Mouse (Mus musculus) midbrain, embryonic 10.5 days (tissue): ENCODE data around the gene Znhit2. TPM values are rescaled to one million over a fixed set of nuclear protein-coding genes. Genes with fewer than 3 reads are reported as not detected.

Source experiments
- DNase-seq: peaks from one replicate; pipeline ENCODE4 v3.0.0-alpha.2; 2017; ENCODE audit warnings: low spot score
- H3K27ac ChIP-seq: fragments of 300-500 bp; sonication (generic); replicated peaks from 2 replicates; pipeline ENCODE4 v1.5.1; 2016; ENCODE audit warnings: mild to moderate bottlenecking
- H3K27me3 ChIP-seq: fragments of 300-500 bp; sonication (generic); 2 replicates; pipeline ENCODE4 v1.6.1; 2016; ENCODE audit warnings: low read depth, mild to moderate bottlenecking; ENCODE audit not compliant: poor library complexity, severe bottlenecking
- H3K36me3 ChIP-seq: fragments of 300-500 bp; sonication (generic); 2 replicates; pipeline ENCODE4 v1.6.1; 2016; ENCODE audit warnings: mild to moderate bottlenecking, moderate library complexity
- H3K4me1 ChIP-seq: fragments of 300-500 bp; sonication (generic); 2 replicates; pipeline ENCODE4 v1.6.1; 2016
- H3K4me3 ChIP-seq: fragments of 300-500 bp; sonication (generic); 2 replicates; pipeline ENCODE4 v1.5.1; 2016; ENCODE audit warnings: mild to moderate bottlenecking, moderate library complexity
- H3K9me3 ChIP-seq: fragments of 300-500 bp; sonication (generic); replicated peaks from 2 replicates; pipeline ENCODE4 v1.6.1; 2016; ENCODE audit warnings: mild to moderate bottlenecking
- WGBS: fragments of 180-500 bp; shearing (Covaris S2); methylation state at CpG from one replicate; pipeline ENCODE4 v1.1.7; 2016; 5-methylcytosine and 5-hydroxymethylcytosine counted together
- microRNA-seq: library from miRNA; unstranded; fragments of <30 nt; microRNA quantifications from one replicate; pipeline ENCODE4, GENCODE M21; 2017
- polyA plus RNA-seq: library from polyadenylated mRNA; unstranded; fragments of >200 nt; fragmentation: Nextera tagmentation; extraction: Ambion mirVana; gene quantifications from 2 replicates; pipeline ENCODE4 v1.2.1, GENCODE M21; 2016

The Znhit2 gene
- polyA plus RNA-seq, 1 experiment from 2014 or later = 36.6 TPM

- Histone ChIP-seq H3K9me3 (no peaks in the 10 kb centered on the region), H3K27ac (no peak overlapping the region), H3K4me3 (no peak overlapping the region), H3K36me3 (peaks cover 78% of the 10 kb centered on the region), H3K27me3 (no peaks in the 10 kb centered on the region), H3K4me1 (peaks cover 16% of the 10 kb centered on the region)
- DNase-seq = no peak
- 95% methylated on average over 13 of the region's 13 CpGs for WGBS
These were observed 27.8 kb downstream of the Znhit2 start for GRCm38 (mm10) chr19:6088841-6089240.

- WGBS = 94% methylated on average over 7 of the region's 7 CpGs
- Histone ChIP-seq H3K4me1 (no peaks in the 10 kb centered on the region), H3K27me3 (no peaks in the 10 kb centered on the region), H3K9me3 (no peaks in the 10 kb centered on the region), H3K36me3 (peaks cover 92% of the 10 kb centered on the region), H3K27ac (no peak within 1 kb of the TSS), H3K4me3 (no peak within 1 kb of the TSS)
- no peak for DNase-seq
These were observed 33.1 kb downstream of the Znhit2 start, which contains the start of gene AC131692.1 for GRCm38 (mm10) chr19:6094119-6094518. Gene AC131692.1, plus strand, starts transcription at chr19:6094419.

DNA sequence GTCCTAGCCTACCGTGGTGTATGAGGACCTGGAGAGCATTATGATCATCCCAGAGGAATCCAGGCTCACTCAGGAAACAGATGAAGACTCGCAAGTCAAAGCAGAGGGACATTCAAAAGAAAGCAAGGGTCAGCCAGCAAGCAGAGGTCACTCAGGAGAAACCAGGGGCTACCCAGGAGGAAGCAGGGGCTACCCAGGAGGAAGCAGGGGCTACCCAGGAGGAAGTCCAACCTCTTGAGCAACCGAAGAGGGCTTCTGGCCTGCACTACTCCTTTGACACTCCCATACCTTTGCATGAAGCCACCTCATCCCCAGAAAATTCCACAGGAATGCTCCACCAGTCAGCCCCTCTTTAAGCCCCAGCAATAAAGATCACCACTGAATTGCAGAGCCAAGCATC is 36.9 kb downstream of the Znhit2 start:
- Histone ChIP-seq H3K4me1 (no peaks in the 10 kb centered on the region), H3K36me3 (peaks cover 68% of the 10 kb centered on the region), H3K9me3 (no peaks in the 10 kb centered on the region), H3K4me3 (no peak overlapping the region), H3K27me3 (no peaks in the 10 kb centered on the region), H3K27ac (no peak overlapping the region)
- DNase-seq = no peak
- WGBS = 91% methylated on average over 3 of the region's 3 CpGs

GRCm38 (mm10) chr19:6101186-6101585 is 40.2 kb downstream of the Znhit2 start:
- no peak overlapping the region for H3K4me3 ChIP-seq
- no peaks in the 10 kb centered on the region for H3K27me3 ChIP-seq
- H3K4me1 ChIP-seq = no peaks in the 10 kb centered on the region
- H3K9me3 ChIP-seq = no peaks in the 10 kb centered on the region
- WGBS = 76% methylated on average over 6 of the region's 6 CpGs
- H3K36me3 ChIP-seq = peaks cover 34% of the 10 kb centered on the region
- no peak for DNase-seq
- H3K27ac ChIP-seq = no peak overlapping the region

DNA sequence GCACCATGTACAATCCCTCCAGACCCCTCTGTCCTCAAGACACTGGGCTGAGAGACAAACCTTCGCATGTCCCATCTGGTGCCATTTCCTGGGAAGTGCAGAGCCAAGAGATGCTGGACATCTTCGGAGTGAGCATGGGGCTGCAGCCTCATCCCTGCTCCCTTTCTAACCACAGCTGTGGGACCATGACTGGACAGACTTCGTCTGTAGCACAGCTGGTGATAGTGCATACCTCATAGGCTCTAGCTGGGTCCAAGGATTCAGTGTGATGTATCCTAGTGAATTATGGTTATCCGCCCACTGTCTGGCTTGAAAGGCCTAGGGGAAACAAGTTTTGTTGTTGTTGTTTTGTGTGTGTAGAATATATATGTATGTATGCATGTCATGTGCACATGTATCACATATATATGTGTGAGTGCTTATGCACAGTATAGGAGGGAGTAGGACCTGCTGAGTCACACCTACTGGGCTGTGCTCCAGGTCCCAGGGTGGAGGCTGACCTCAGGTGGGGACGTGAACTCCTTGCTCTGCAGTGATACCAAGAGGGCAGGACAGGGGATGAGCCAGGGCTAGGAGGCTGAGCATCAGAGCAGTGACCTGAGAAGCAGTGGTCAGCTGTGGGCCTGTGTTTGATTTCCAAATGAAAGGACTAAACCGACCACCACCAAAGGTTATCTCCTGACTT is 41.3 kb downstream of the Znhit2 start:
- no peak for DNase-seq
- 83% methylated on average over 6 of the region's 6 CpGs for WGBS

DNA sequence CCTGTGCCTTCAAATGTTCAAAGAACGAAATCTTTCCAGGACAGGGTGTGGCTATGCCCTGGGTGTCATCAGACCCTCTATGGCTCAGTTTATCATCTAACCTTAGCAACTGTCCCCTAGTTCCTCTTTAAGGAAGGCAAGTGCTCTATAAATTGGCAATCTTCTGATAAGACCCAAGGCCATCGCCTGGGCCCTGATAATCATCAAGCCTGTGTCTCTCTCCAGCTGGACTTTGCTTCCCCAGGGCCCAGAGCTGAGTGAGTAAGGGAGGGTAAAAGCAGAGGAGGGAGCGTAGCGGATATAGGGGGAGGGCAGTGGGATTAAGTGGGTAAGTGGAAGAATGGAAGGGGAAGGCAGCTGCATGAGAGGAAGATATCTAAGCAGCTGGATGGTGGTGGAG is 43.5 kb downstream of the Znhit2 start:
- Histone ChIP-seq H3K4me3 (no peak overlapping the region), H3K36me3 (peaks cover 18% of the 10 kb centered on the region), H3K4me1 (no peaks in the 10 kb centered on the region), H3K27ac (no peak overlapping the region), H3K9me3 (no peaks in the 10 kb centered on the region), H3K27me3 (no peaks in the 10 kb centered on the region)
- DNase-seq = no peak
- 82% methylated on average over 4 of the region's 4 CpGs for WGBS

More for the DNA sequence above, 41.3 kb downstream of the Znhit2 start:
- H3K4me3 ChIP-seq = no peak overlapping the region
- no peaks in the 10 kb centered on the region for H3K4me1 ChIP-seq
- H3K9me3 ChIP-seq = no peaks in the 10 kb centered on the region
- H3K27me3 ChIP-seq = no peaks in the 10 kb centered on the region
- no peak overlapping the region for H3K27ac ChIP-seq
- peaks cover 28% of the 10 kb centered on the region for H3K36me3 ChIP-seq

GRCm38 (mm10) chr19:6105586-6105985 is 44.6 kb downstream of the Znhit2 start, which contains the start of gene Naaladl1:
Gene Naaladl1, plus strand, starts transcription at chr19:6105782.
- H3K4me1 ChIP-seq = no peaks in the 10 kb centered on the region
- H3K4me3 ChIP-seq = no peak within 1 kb of the TSS
- WGBS = 86% methylated on average over 7 of the region's 7 CpGs
- DNase-seq = no peak
- H3K36me3 ChIP-seq = 0 out of 2 replicates have a peak, but pooled peaks cover 8% of the 10 kb centered on the region
- no peak within 1 kb of the TSS for H3K27ac ChIP-seq
- H3K27me3 ChIP-seq = no peaks in the 10 kb centered on the region
- no peaks in the 10 kb centered on the region for H3K9me3 ChIP-seq

Small RNAs within 50 kb of the gene (microRNA-seq; reads per million reads assigned to microRNA genes)
- 4.2 reads per million, percentile 9 among the genes with 10 or more reads in this experiment for gene Mir6988

Other genes with a start within 250 kb of the Znhit2 start
- gene Frmd8, start 185.9 kb upstream of the Znhit2 start, polyA plus RNA-seq = 33.8 and 34.9 TPM in 2 replicates
- gene Slc25a45, start 183.4 kb upstream of the Znhit2 start, polyA plus RNA-seq = 2.3 and 2.6 TPM in 2 replicates
- gene Tigd3, start 167.0 kb upstream of the Znhit2 start, polyA plus RNA-seq = 9.5 and 10.8 TPM in 2 replicates
- gene Dpf2, start 148.2 kb upstream of the Znhit2 start, polyA plus RNA-seq = 242 and 245 TPM in 2 replicates
- gene Cdc42ep2, start 136.4 kb upstream of the Znhit2 start, polyA plus RNA-seq = 1.8 and 2.2 TPM in 2 replicates
- 97.3 and 110 TPM in 2 replicates for gene Pola2, start 97.0 kb upstream of the Znhit2 start, polyA plus RNA-seq
- not detected in 2 replicates for gene Slc22a20, start 75.0 kb upstream of the Znhit2 start, polyA plus RNA-seq
- 4.1 and 4.3 TPM in 2 replicates for gene Capn1, start 45.3 kb upstream of the Znhit2 start, polyA plus RNA-seq
- gene Syvn1, start 14.6 kb upstream of the Znhit2 start, polyA plus RNA-seq = 35.0 and 35.8 TPM in 2 replicates
- gene Mrpl49, start 3.4 kb upstream of the Znhit2 start, polyA plus RNA-seq = 85.3 and 88.4 TPM in 2 replicates
- 711 and 835 TPM in 2 replicates for gene Fau, start 3.3 kb upstream of the Znhit2 start, polyA plus RNA-seq
- 37.3 and 41.9 TPM in 2 replicates for gene Tm7sf2, start 7.2 kb downstream of the Znhit2 start, polyA plus RNA-seq
- gene Vps51, start 16.0 kb downstream of the Znhit2 start, polyA plus RNA-seq = 68.0 and 77.3 TPM in 2 replicates
- gene Tmem262, start 18.8 kb downstream of the Znhit2 start, polyA plus RNA-seq = not detected in 2 replicates
- gene Gm28374, start 21.1 kb downstream of the Znhit2 start, polyA plus RNA-seq = 2.4 and 3.1 TPM in 2 replicates
- gene Zfpl1, start 23.8 kb downstream of the Znhit2 start, polyA plus RNA-seq = 76.1 and 85.2 TPM in 2 replicates
- gene Cdca5, start 23.8 kb downstream of the Znhit2 start, polyA plus RNA-seq = 70.2 and 75.4 TPM in 2 replicates
- gene AC131692.1, start 33.2 kb downstream of the Znhit2 start, polyA plus RNA-seq = 0.42 and 0.51 TPM in 2 replicates
- gene Naaladl1, start 44.6 kb downstream of the Znhit2 start, polyA plus RNA-seq = 0.72 and 0.99 TPM in 2 replicates
- gene Sac3d1, start 57.5 kb downstream of the Znhit2 start, polyA plus RNA-seq = 61.8 and 70.0 TPM in 2 replicates
- gene Snx15, start 67.1 kb downstream of the Znhit2 start, polyA plus RNA-seq = 24.0 and 28.9 TPM in 2 replicates
- not detected in 2 replicates for gene Batf2, start 79.8 kb downstream of the Znhit2 start, polyA plus RNA-seq
- 118 and 124 TPM in 2 replicates for gene Arl2, start 80.4 kb downstream of the Znhit2 start, polyA plus RNA-seq
- gene Majin, start 123.2 kb downstream of the Znhit2 start, polyA plus RNA-seq = not detected in 2 replicates
- gene Gpha2, start 165.2 kb downstream of the Znhit2 start, polyA plus RNA-seq = not detected in 2 replicates
- gene Ppp2r5b, start 174.7 kb downstream of the Znhit2 start, polyA plus RNA-seq = 31.7 and 42.8 TPM in 2 replicates
- 10.1 and 13.4 TPM in 2 replicates for gene Atg2a, start 180.5 kb downstream of the Znhit2 start, polyA plus RNA-seq
- gene Ehd1, start 215.5 kb downstream of the Znhit2 start, polyA plus RNA-seq = 81.6 and 93.5 TPM in 2 replicates
- 0.11 and 0.15 TPM in 2 replicates for gene Cdc42bpg, start 245.3 kb downstream of the Znhit2 start, polyA plus RNA-seq